12 mouse cellular contexts compared by ENCODE assay signal in the genomic region with DNA sequence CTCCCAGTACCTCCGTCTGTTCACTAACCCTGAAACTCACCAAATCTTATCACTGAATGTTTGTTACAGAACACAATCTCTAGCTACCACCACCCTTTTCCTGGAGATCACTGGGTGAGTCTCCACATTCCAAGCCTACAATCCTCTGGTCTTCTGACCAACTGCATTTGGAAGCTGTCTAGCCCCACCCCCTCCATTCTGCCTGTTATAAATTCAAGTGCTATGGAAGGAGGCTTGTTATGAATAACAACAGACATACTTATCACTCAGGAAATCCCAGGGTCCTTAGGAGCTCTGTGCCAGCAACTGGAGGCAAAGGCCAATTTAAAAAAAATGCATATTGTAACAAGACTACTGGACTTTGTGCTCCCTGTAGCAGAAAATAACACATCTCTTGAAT. TPM values are rescaled to one million over a fixed set of nuclear protein-coding genes. Genes with fewer than 3 reads are reported as not detected.
DNase-seq lines count a peak whose midpoint lies in the region; ATAC-seq and TF ChIP-seq lines count a peak whose summit lies in the region.
"Had no signal": no experiment of that assay in that cellular context is flagged by ENCODE, and none has a peak within 500 bp of the region (broad histone marks: within the 10 kb centered on the region; RNA-seq: fewer than 3 reads in every experiment).

No protein-coding gene starts in this region.

- no peak overlapping the region for H3K4me3 ChIP-seq in embryonic facial prominence, embryonic 14.5 days (ENCODE audit: low read depth, low read length)
- H3K4me3 ChIP-seq in hindbrain, postnatal 0 days (ENCODE audit: low read length), result no peak overlapping the region
- no peak overlapping the region for H3K4me3 ChIP-seq in lung, embryonic 16.5 days (ENCODE audit: low read length)
- H3K4me3 ChIP-seq: embryonic facial prominence, embryonic 15.5 days had no signal

- no peak overlapping the region for H3K4me2 ChIP-seq in embryonic facial prominence, embryonic 14.5 days (ENCODE audit: low read depth, low read length)
- H3K4me2 ChIP-seq in hindbrain, postnatal 0 days (ENCODE audit: low read depth, low read length), result no peak overlapping the region
- no peak overlapping the region for H3K4me2 ChIP-seq in lung, embryonic 16.5 days (ENCODE audit: low read depth, low read length)
- H3K4me2 ChIP-seq: embryonic facial prominence, embryonic 15.5 days had no signal

- H3K27me3 ChIP-seq in embryonic facial prominence, embryonic 14.5 days (replicated peaks; ENCODE audit: control insufficient read depth, insufficient read depth, low read length), result no peaks in the 10 kb centered on the region
- H3K27me3 ChIP-seq in hindbrain, postnatal 0 days (ENCODE audit: insufficient read depth, low read length), result no peaks in the 10 kb centered on the region
- H3K27me3 ChIP-seq in lung, embryonic 16.5 days (ENCODE audit: control insufficient read depth, insufficient read depth, low read depth, low read length), result no peaks in the 10 kb centered on the region
- H3K27me3 ChIP-seq: embryonic facial prominence, embryonic 15.5 days; megakaryocyte, embryonic 14.5 days had no signal

- peaks cover 3% of the 10 kb centered on the region; the same call in 1 of the 2 replicates for H3K4me1 ChIP-seq in embryonic facial prominence, embryonic 14.5 days (ENCODE audit: control insufficient read depth, insufficient read depth, low read length)
- no peaks in the 10 kb centered on the region for H3K4me1 ChIP-seq in hindbrain, postnatal 0 days (ENCODE audit: insufficient read depth, low read length)
- H3K4me1 ChIP-seq in lung, embryonic 16.5 days (replicated peaks; ENCODE audit: control insufficient read depth, insufficient read depth, low read length), result peaks cover 17% of the 10 kb centered on the region

- ATAC-seq in embryonic facial prominence, embryonic 14.5 days (ENCODE audit: low read depth), result no peak
- ATAC-seq in hindbrain, postnatal 0 days, result peak; percentile 70
- peak; percentile 43 for ATAC-seq in lung, embryonic 16.5 days (ENCODE audit: low read depth)
- ATAC-seq: CD4-positive, CD25-positive, alpha-beta regulatory T cell, adult 4 months; inflammation-experienced regulatory T-cells, adult 6 months had no signal

- no peak for TF ChIP-seq CTCF in hindbrain, postnatal 0 days (IDR thresholded peaks at IDR 0.05; ENCODE audit: low read depth)

- intact Hi-C loops in heart, postnatal 25 days (cut with DNase I), result no loop called here

- peaks cover 7% of the 10 kb centered on the region; the same call in 1 of the 2 replicates for H3K9me3 ChIP-seq in embryonic facial prominence, embryonic 14.5 days (ENCODE audit: control insufficient read depth, low read length)
- no peaks in the 10 kb centered on the region for H3K9me3 ChIP-seq in hindbrain, postnatal 0 days (ENCODE audit: low read length)
- H3K9me3 ChIP-seq in lung, embryonic 16.5 days (ENCODE audit: control insufficient read depth, low read length), result no peaks in the 10 kb centered on the region
- H3K9me3 ChIP-seq: embryonic facial prominence, embryonic 15.5 days; megakaryocyte, embryonic 14.5 days had no signal

- H3K36me3 ChIP-seq in embryonic facial prominence, embryonic 14.5 days (ENCODE audit: control insufficient read depth, insufficient read depth, low read length), result no peaks in the 10 kb centered on the region
- H3K36me3 ChIP-seq in hindbrain, postnatal 0 days (ENCODE audit: insufficient read depth, low read length), result no peaks in the 10 kb centered on the region
- no peaks in the 10 kb centered on the region for H3K36me3 ChIP-seq in lung, embryonic 16.5 days (ENCODE audit: control insufficient read depth, insufficient read depth, low read length)
- H3K36me3 ChIP-seq: embryonic facial prominence, embryonic 15.5 days had no signal

- DNase-seq in heart, adult 18-20 months, result peak; percentile 24 to 44
- no peak for DNase-seq in heart, postnatal 25 days (ENCODE audit: low spot score)
- no peak for DNase-seq in embryonic facial prominence, embryonic 14.5 days (ENCODE audit: low spot score)
- peak; percentile 36 for DNase-seq in hindbrain, postnatal 0 days (ENCODE audit: low spot score)
- DNase-seq in c-Kit-positive CD71-positive TER-119-positive erythroid progenitor cells, embryonic 14.5 days (ENCODE audit: low spot score), result no peak
- DNase-seq in frontal cortex, postnatal 25 days (ENCODE audit: low spot score in 2 of 2), result no peak
- DNase-seq in MN1 (ENCODE audit: low spot score), result no peak

- WGBS in embryonic facial prominence, embryonic 14.5 days, result 81% methylated on average over 1 of the region's 1 CpGs
- WGBS in hindbrain, postnatal 0 days, result 77% methylated on average over 1 of the region's 1 CpGs
- WGBS in lung, embryonic 16.5 days, result 57% methylated on average over 1 of the region's 1 CpGs

- H3K27ac ChIP-seq in embryonic facial prominence, embryonic 14.5 days (replicated peaks; ENCODE audit: low read depth, low read length), result 0 out of 2 replicates have a peak overlapping the region, but pooled peaks have one; percentile 18
- H3K27ac ChIP-seq in hindbrain, postnatal 0 days, result no peak overlapping the region; the same call in none of the 2 replicates
- H3K27ac ChIP-seq in lung, embryonic 16.5 days (ENCODE audit: low read length), result peak overlapping the region; percentile 34
- H3K27ac ChIP-seq: embryonic facial prominence, embryonic 15.5 days had no signal

- no peak overlapping the region for H3K9ac ChIP-seq in embryonic facial prominence, embryonic 14.5 days (ENCODE audit: low read depth, low read length)
- no peak overlapping the region for H3K9ac ChIP-seq in hindbrain, postnatal 0 days (replicated peaks; ENCODE audit: low read length)
- no peak overlapping the region for H3K9ac ChIP-seq in lung, embryonic 16.5 days (ENCODE audit: low read length)
- H3K9ac ChIP-seq: embryonic facial prominence, embryonic 15.5 days had no signal

RNA-seq across cellular contexts. Expression of a gene that starts 58.3 kb away (rescaled TPM):
- 1 to 10 TPM; 6.4 to 8.2 TPM for total RNA-seq in heart, adult 18-20 months (2021)
- total RNA-seq in heart, postnatal 25 days (2021), result 1 to 10 TPM; 8.6 to 9.6 TPM
- polyA plus RNA-seq in embryonic facial prominence, embryonic 14.5 days (2014; fragmentation: Nextera tagmentation; extraction: Ambion mirVana), result 50.9 and 56.0 TPM in 2 replicates
- total RNA-seq in hindbrain, postnatal 0 days (2014; rRNA removed), result 125 and 126 TPM in 2 replicates
- 164 and 170 TPM in 2 replicates for polyA plus RNA-seq in hindbrain, postnatal 0 days (2015; fragmentation: Nextera tagmentation; extraction: Ambion mirVana)
- polyA plus RNA-seq in lung, embryonic 16.5 days (2015; fragmentation: Nextera tagmentation; extraction: Ambion mirVana), result 22.0 and 22.4 TPM in 2 replicates

Comparison
In these comparisons a context has a peak if more than half of its experiments do, and no peak if none do; other contexts are left out.
1. DNase-seq: peak in heart, adult 18-20 months (2 of 2) and hindbrain, postnatal 0 days (single experiment); none in heart, postnatal 25 days (single experiment), embryonic facial prominence, embryonic 14.5 days (single experiment), c-Kit-positive CD71-positive TER-119-positive erythroid progenitor cells, embryonic 14.5 days (single experiment), frontal cortex, postnatal 25 days (0 of 2) and MN1 (single experiment).
2. RNA of a gene that starts 58.3 kb away (total RNA-seq): 125 to 126 TPM in hindbrain, postnatal 0 days; 8.6 to 9.6 TPM in heart, postnatal 25 days and 6.4 to 8.2 TPM in heart, adult 18-20 months; every median in the first group is over 10 times any median in the second.